Mouse (Mus musculus) CH12.LX (cell line): ENCODE data around the gene Dtx1. TPM values are rescaled to one million over a fixed set of nuclear protein-coding genes. Genes with fewer than 3 reads are reported as not detected.

Experiments used
- DNase-seq: peaks from one replicate; pipeline ENCODE4 v3.0.0-alpha.2; 2013; ENCODE audit errors: extremely low read depth
- H3K27ac ChIP-seq: 2 replicates; pipeline ENCODE4 v1.5.1; 2012; ENCODE audit warnings: low read depth, mild to moderate bottlenecking, control low read depth, moderate library complexity; ENCODE audit not compliant: insufficient read depth
- H3K27me3 ChIP-seq: replicated peaks from 2 replicates; pipeline ENCODE3; 2012; ENCODE audit warnings: inconsistent platforms
- H3K36me3 ChIP-seq, 2 experiments: replicated peaks in 1 of 2; 2 replicates each; pipeline versions ENCODE3 to v1.6.1; 2012; ENCODE audit warnings: inconsistent platforms in 1 of 2, low read length in 1 of 2, mild to moderate bottlenecking in 1 of 2, mixed read lengths in 1 of 2, moderate library complexity in 1 of 2; ENCODE audit not compliant: control insufficient read depth in 1 of 2, insufficient read depth in 1 of 2
- H3K4me1 ChIP-seq, 2 experiments: 2 replicates each; pipeline ENCODE4 v1.6.1; 2012; ENCODE audit warnings: inconsistent platforms in 1 of 2, moderate library complexity in 1 of 2; ENCODE audit not compliant: insufficient read depth in 2 of 2, control insufficient read depth in 1 of 2
- H3K4me2 ChIP-seq: 2 replicates; pipeline ENCODE4 v1.6.1; 2012; ENCODE audit warnings: low read depth, mild to moderate bottlenecking, control low read depth; ENCODE audit not compliant: poor library complexity, insufficient read depth, severe bottlenecking
- H3K4me3 ChIP-seq, 3 experiments: fragments of 150-350 bp in 1 of 3; sonication (generic) in 1 of 3; replicated peaks in 1 of 3; 2 replicates each; pipeline versions ENCODE3 to v1.5.1; 2011 to 2012; ENCODE audit warnings: low read depth in 2 of 3, low read length in 2 of 3, mild to moderate bottlenecking in 2 of 3, moderate library complexity in 2 of 3, control low read depth in 1 of 3, improper control_type of control experiment in 1 of 3, inconsistent platforms in 1 of 3, mixed read lengths in 1 of 3; ENCODE audit not compliant: poor library complexity in 1 of 3
- H3K79me2 ChIP-seq: replicated peaks from 2 replicates; pipeline ENCODE4 v1.6.1; 2012; ENCODE audit warnings: mild to moderate bottlenecking, moderate library complexity; ENCODE audit not compliant: control insufficient read depth, poor library complexity, insufficient read depth, severe bottlenecking; ENCODE audit errors: extremely low read depth
- H3K9ac ChIP-seq: 2 replicates; pipeline ENCODE4 v1.6.1; 2012; ENCODE audit warnings: low read depth, mild to moderate bottlenecking, control low read depth, moderate library complexity; ENCODE audit not compliant: insufficient read depth
- H3K9me3 ChIP-seq: replicated peaks from 2 replicates; pipeline ENCODE3; 2012; ENCODE audit warnings: low read length, inconsistent platforms, mixed read lengths
- E2F4 ChIP-seq: IDR thresholded peaks from 2 replicates; pipeline ENCODE4 v1.6.1; 2011; ENCODE audit warnings: low read depth, low read length, improper control_type of control experiment; ENCODE audit not compliant: insufficient replicate concordance
- GABPA ChIP-seq: IDR thresholded peaks from 2 replicates; pipeline ENCODE4 v1.6.1; 2012; ENCODE audit warnings: low read depth, low read length, improper control_type of control experiment, inconsistent platforms; ENCODE audit not compliant: insufficient replicate concordance
- IRF4 ChIP-seq: IDR thresholded peaks from 2 replicates; pipeline ENCODE4 v1.6.1; 2014; ENCODE audit warnings: low read depth, mild to moderate bottlenecking, inconsistent platforms, low read length, improper control_type of control experiment
- MAFK ChIP-seq: IDR thresholded peaks from 2 replicates; pipeline ENCODE4 v1.6.1; 2011; ENCODE audit warnings: low read length, improper control_type of control experiment; ENCODE audit not compliant: insufficient replicate concordance
- MAX ChIP-seq: IDR thresholded peaks from 2 replicates; pipeline ENCODE4 v1.6.1; 2011; ENCODE audit warnings: low read length, improper control_type of control experiment
- MXI1 ChIP-seq: IDR thresholded peaks from 2 replicates; pipeline ENCODE4 v1.6.1; 2011; ENCODE audit warnings: mild to moderate bottlenecking, low read depth, low read length, improper control_type of control experiment
- NELFE ChIP-seq: IDR thresholded peaks from 2 replicates; pipeline ENCODE4 v1.6.1; 2011; ENCODE audit warnings: low read depth, low read length, improper control_type of control experiment
- PAX5 ChIP-seq: IDR thresholded peaks from 2 replicates; pipeline ENCODE4 v1.6.1; 2012; ENCODE audit warnings: low read length, inconsistent platforms, mixed read lengths
- POLR2A ChIP-seq: IDR thresholded peaks from 2 replicates; pipeline ENCODE4 v1.6.1; 2011; ENCODE audit warnings: low read depth, mild to moderate bottlenecking, improper control_type of control experiment, low read length
- TBP ChIP-seq: conservative IDR thresholded peaks from 2 replicates; pipeline ENCODE4 v1.6.1; 2011; ENCODE audit warnings: low read depth, low read length, improper control_type of control experiment
- UBTF ChIP-seq: IDR thresholded peaks from 2 replicates; pipeline ENCODE4 v1.6.1; 2012; ENCODE audit warnings: low read depth, mild to moderate bottlenecking, inconsistent platforms, low read length, improper control_type of control experiment, moderate library complexity
- ZC3H11A ChIP-seq: IDR thresholded peaks from 2 replicates; pipeline ENCODE4 v1.6.1; 2012; ENCODE audit warnings: low read depth, mild to moderate bottlenecking, inconsistent platforms, low read length, improper control_type of control experiment
- ZNF384 ChIP-seq: IDR thresholded peaks from 2 replicates; pipeline ENCODE4 v1.6.1; 2012; ENCODE audit warnings: low read depth, low read length, improper control_type of control experiment, inconsistent platforms
- dilution Hi-C: fragments of 300-500 bp; cut with MboI; formaldehyde crosslinking; loops from 2 replicates; pipeline ENCODE4 v1.14.3; 2020; ENCODE audit warnings: low sequenced_read_pairs; ENCODE audit not compliant: extremely low pct_unique_long_range_greater_than_20kb, extremely low pct_ligation_motif_present
- in situ Hi-C: fragments of 300-500 bp; cut with MboI; formaldehyde crosslinking; loops from 3 replicates; pipeline ENCODE4 v1.14.3; 2019; ENCODE audit warnings: low sequenced_read_pairs, low pct_ligation_motif_present, low pct_unique_long_range_greater_than_20kb, mixed read lengths
- polyA plus RNA-seq: library from polyadenylated mRNA; unstranded; fragments of >175 nt; gene quantifications from 2 replicates; pipeline ENCODE4 v1.2.1, GENCODE M21; 2012; ENCODE audit warnings: low read depth; ENCODE audit not compliant: insufficient read length
- total RNA-seq, 2 experiments: library from RNA; depleted of rRNA; stranded (reverse); fragments of 300-350 nt in 1 of 2; fragments of >200 nt in 1 of 2; gene quantifications; 2 replicates each; pipeline ENCODE4 v1.2.3; 2012 to 2014

Dtx1 gene
- total and polyA plus RNA-seq, 3 experiments: 0.98 to 3.9 (median 2.1) TPM

DNA sequence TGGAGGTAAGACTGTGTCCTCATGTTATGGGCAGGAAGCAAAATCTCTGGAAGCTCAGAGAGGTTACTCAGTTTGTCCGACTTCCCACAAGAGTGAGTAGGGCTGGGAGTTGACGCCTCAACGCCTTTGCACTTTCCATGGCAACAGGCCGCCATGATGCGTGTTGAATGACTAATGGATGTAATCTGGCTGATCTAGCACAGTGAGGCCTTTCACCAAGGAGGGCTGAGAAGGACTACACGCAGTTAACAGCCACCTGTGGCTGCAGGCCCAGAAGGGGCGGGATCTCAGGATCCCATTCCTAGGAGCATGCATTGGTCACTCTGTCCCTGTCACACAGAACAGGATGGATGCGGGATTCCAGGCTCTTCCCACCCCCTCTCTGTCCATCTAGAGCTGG is 994 bp upstream of the Dtx1 start:
- Histone ChIP-seq H3K9me3 (no peaks in the 10 kb centered on the region), H3K9ac (no peak overlapping the region), H3K4me2 (no peak overlapping the region), H3K4me1 (peaks cover 9 to 36% of the 10 kb centered on the region in 2 experiments; a peak in 3 of 4 replicates)
- in situ Hi-C loops: loop anchor here (5.0 to 25.0 kb wide), 3 partner anchors 35 to 200 kb away; partner anchors contain the start of genes Plbd2 and Slc8b1
- no peak for DNase-seq
- no peak for TF ChIP-seq E2F4
- TF ChIP-seq ZNF384: no peak
- no peak for TF ChIP-seq ZC3H11A
- TF ChIP-seq, all 38 proteins: peak for 0
- Histone ChIP-seq H3K36me3 (no peaks in the 10 kb centered on the region), H3K79me2 (no peaks in the 10 kb centered on the region), H3K27ac (no peak overlapping the region), H3K27me3 (peaks cover 11% of the 10 kb centered on the region), H3K4me3 (no peak overlapping the region)
- dilution Hi-C loops: no loop called here

DNA sequence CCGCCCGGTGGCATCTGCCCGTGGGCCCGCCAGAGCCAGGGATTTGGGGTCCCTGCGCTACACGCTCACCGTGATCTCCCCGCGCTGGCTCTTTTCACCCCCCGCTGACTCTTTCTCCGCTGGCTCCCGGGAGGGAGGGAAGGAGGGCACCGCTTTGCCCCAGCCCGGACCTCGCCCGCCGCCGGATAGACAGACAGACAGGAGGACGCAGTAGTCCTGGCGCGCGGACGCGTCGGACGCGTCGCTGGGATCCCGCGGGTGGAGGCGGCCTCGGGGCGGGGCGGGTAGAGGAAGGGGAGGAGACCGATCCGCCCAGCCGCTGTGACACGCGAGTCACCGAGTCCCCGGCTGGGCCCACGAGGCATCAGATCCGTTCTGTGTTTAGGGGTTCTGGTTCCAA is 311 bp downstream of the Dtx1 start:
- TF ChIP-seq POLR2A: peak; percentile 37; the same call in 1 of the 2 replicates
- 0 out of 2 replicates have a peak, but pooled peaks have one; percentile 28 for TF ChIP-seq MAX
- peak; percentile 6; the same call in 1 of the 2 replicates for TF ChIP-seq IRF4
- TF ChIP-seq PAX5: no peak
- TF ChIP-seq MXI1: no peak; the same call in 1 of the 2 replicates
- TF ChIP-seq NELFE: peak; percentile 33; the same call in 1 of the 2 replicates
- Histone ChIP-seq H3K4me3 (peak overlapping the region in 2 of 3 experiments; percentile 42 to 49), H3K4me2 (0 out of 2 replicates have a peak overlapping the region, but pooled peaks have one; percentile 50), H3K27ac (no peak overlapping the region), H3K79me2 (no peaks in the 10 kb centered on the region), H3K9me3 (no peaks in the 10 kb centered on the region), H3K4me1 (peaks cover 14 to 45% of the 10 kb centered on the region in 2 experiments), H3K9ac (0 out of 2 replicates have a peak overlapping the region, but pooled peaks have one; percentile 11), H3K36me3 (no peaks in the 10 kb centered on the region), H3K27me3 (peaks cover 11% of the 10 kb centered on the region)
- no peak for DNase-seq
- in situ Hi-C loops: loop anchor here (5.0 to 25.0 kb wide), 3 partner anchors 34 to 199 kb away; partner anchors contain the start of genes Plbd2 and Slc8b1
- dilution Hi-C loops: no loop called here

DNA sequence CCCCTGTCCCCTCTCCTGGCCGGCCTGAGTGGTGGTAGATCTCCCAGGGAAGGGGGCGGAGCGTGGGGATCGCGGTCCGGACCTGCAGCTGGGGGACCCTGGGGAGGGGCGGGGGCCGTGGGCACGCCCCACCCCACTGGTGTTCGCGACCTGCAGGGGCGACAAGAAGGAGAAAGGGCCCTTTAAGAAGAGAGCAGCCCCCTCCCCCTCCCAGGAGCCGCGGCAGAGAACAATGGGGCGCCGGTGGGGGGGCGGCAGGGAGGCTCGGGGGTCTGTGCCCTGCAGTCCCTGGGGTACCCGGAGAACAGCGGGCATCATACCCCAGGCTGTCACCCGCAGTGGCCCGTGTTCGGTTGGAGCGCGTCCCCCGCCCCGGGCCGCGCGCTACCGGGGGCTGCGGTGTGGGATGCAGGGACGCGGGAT is 890 bp downstream of the Dtx1 start:
- Histone ChIP-seq H3K9me3 (no peaks in the 10 kb centered on the region), H3K79me2 (no peaks in the 10 kb centered on the region), H3K4me2 (peak overlapping the region; percentile 50), H3K36me3 (no peaks in the 10 kb centered on the region), H3K4me1 (peaks cover 14 to 51% of the 10 kb centered on the region in 2 experiments), H3K27me3 (peaks cover 11% of the 10 kb centered on the region), H3K9ac (0 out of 2 replicates have a peak overlapping the region, but pooled peaks have one; percentile 8), H3K27ac (no peak overlapping the region), H3K4me3 (peak overlapping the region in 2 of 3 experiments; percentile 42 to 49)
- no peak for DNase-seq
- TF ChIP-seq TBP: no peak
- no peak for TF ChIP-seq MAFK
- TF ChIP-seq GABPA: no peak
- no peak for TF ChIP-seq UBTF
- in situ Hi-C loops: loop anchor here (5.0 to 25.0 kb wide), 3 partner anchors 34 to 199 kb away; partner anchors contain the start of genes Plbd2 and Slc8b1
- dilution Hi-C loops: no loop called here
